Mouse (Mus musculus): ENCODE data around the gene Kcnv2.
A peak's percentile ranks its signal among the peaks of the same experiment; 100 is the strongest.

Gene Kcnv2

DNA sequence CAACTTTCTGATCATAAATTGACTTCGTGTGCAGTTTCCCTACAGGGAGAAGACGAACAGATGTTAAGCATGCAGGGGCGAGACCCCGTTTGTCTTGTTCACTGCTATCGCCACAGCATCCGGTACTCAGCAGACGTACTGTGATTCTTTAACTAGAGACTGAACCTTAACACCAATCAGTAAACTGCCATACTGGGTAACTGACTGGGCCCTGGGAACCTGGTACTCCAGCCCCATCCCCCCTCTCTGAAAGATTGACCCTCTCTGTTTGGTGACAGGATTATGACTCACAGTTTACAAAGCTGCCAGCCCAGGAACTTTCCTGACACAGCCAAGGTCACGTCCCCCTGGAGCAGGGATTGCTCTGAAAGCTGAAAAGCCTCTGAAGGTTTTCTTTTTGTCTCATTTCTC, 42.1 kb downstream of the Kcnv2 start:
- DNase-seq (ENCODE audit: low spot score), result peak; percentile 62

DNA sequence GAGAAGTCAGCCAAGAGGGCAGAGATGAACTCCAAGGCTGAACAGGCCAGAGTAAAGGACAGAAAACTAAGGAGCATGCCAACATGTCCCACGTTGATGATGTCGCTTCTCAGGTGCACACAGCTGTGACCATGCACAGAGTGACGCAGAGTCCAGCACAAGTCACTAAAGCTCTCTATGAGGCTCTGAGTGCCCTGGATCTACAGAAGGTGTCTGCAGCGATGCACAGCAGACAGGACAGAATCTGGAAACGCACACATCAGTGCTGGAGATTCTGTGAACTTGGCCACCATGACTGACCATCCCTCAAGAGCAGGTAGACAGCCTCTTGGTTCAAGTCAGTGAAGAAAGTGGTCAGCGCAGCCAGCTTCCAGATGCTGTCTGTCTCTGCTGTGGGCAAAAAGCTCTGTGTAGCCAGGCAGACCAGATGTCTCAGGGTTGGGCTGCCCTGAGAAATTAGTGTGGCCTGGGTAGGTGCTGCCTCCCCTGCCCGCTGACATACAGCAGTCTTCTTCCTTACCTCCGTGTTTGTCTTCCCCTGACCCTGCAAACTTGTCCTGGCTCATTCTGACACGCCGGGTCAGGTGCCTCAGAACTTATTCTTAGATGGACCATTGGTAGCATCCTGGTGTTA, 43.8 kb downstream of the Kcnv2 start:
- no peak for DNase-seq (ENCODE audit: low spot score)

DNA sequence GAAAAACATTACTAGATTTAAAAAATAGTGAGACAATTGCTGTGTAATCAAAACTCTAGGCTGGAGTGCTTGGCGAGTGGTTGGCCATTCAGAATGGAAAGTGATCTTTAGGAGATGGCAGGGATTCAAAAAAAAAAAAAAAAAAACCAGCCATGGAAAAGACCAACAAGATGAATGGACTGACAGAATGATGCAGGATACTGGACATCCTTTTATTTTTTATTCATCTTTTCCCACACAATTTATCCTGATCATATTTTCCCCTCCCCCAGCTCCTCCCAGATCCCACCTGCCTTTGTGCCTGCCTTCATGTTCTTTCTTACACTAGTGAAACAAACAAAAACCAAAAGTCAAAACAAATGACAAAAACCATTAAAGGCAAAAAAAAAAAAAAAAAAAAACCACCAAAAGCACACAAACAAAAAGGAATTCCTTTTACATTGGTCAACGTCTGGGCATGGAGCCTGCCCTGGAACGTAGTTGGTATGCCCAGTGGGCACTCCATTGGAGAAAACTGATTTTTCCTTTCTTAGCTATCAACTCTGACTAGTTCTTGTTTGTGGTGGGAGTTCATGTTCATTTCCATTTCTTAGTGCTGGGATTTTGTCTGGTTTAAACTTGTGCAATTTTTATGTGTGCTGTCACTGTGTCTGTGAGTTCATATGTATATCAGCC, 47.2 kb downstream of the Kcnv2 start:
- peak; percentile 69 for DNase-seq (ENCODE audit: low spot score)

DNA sequence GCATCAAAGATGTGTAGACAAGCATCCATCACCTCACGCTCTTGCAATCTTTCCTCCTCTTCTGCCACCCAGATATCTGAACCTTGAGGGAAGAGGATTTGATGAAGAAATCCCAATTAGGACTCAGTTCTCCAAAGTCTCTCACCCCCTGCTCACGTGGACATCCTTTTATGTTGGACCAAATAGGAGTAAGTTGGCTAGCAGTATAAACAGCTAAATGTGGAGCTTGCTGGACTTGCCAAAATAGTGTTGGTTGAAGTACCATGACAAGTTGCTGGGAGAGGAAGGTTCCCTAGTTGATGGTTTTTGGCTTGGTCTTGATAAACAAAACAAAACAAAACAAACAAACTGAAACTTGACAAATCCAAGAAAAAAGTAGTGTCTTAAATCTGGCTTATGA, 47.8 kb downstream of the Kcnv2 start:
- DNase-seq (ENCODE audit: low spot score), result peak; percentile 31

DNA sequence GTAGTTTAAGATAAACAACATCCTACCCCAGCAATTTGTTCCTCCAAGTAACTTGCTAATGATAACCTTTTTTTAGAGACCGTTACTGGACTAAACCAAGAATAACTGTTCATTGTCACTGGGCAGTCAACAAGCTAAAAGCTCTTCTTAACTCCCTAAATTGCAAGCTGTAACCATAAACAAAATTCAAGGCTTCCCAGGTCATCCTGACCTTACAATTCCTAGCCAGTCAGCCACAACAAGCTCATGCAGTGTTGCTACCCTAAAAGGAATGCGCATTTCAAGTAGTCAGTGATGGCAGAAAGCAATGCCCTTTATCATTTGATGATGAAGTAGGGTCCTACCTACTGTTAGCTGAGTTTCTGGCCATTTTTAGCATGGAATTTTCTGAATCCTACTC, 48.4 kb downstream of the Kcnv2 start:
- DNase-seq (ENCODE audit: low spot score), result no peak

DNA sequence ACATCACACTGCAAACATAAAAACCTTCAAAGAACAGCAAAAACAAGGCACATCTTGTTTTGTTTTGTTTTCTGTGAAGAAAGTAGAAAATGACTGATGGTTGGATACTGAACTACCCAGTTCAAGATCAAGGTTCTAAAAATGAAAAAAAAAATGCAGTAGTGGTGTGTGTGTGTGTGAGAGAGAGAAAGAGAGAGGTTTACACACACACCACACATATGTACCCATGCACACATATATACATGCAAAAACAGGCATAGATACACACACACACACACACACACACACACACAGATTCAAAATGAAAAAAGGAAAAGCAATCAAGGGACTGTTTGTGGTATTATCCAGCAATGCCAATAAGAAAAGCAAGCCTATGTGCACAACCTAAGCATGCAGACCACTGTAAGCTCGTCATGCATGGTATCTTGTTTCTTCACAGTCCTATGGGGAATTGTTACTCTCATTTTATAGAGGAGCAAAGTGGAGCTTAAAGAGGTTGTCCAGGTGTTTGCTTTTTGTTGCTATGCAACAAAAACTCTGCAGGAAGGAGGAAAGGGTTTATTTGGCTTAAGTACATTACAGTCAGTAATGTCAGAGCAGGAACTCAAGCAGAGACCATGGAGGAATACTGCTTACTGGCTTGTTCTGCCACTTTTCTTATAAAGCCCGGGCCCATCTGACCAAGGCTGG, 57.5 kb downstream of the Kcnv2 start:
- no peak for DNase-seq (ENCODE audit: low spot score)

DNA sequence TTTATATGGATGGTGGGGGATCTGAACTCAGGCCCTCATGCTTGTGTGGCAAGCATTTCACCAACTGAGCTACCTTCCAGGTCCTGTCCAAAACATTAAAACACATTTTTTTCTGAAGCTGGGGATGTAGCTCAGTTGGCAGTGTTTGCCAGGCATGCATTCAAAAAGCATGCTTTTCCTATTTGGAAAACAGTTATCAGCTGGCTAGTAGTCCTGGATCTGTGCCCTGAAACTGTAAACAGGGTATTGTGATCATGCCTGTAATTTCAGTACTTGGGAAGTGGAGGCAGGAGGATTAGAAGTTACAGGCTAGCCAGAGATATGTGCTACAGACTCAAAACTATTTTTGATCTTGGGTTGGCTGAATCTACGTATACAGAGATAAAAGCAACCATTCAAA, 59.7 kb downstream of the Kcnv2 start:
- DNase-seq (ENCODE audit: low spot score), result peak; percentile 40

DNA sequence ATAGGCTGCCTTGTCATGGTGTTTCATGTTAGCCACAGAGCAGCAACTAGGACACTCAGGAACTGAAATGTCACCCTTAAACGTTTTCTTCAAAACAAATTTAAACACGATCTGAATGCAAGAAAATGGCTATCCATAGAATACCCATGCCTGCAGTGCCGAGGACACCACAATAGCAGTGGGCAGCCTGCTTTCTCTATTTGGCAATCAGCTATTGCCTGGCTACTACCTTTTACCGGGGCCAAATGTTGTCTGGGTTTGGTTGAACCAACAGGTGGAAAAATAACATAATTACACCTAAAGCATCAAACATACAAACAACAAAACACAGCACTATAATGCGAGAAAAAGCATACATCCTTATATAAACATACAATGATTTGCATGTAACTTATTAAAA, 60.9 kb downstream of the Kcnv2 start:
- DNase-seq (ENCODE audit: low spot score), result no peak

DNA sequence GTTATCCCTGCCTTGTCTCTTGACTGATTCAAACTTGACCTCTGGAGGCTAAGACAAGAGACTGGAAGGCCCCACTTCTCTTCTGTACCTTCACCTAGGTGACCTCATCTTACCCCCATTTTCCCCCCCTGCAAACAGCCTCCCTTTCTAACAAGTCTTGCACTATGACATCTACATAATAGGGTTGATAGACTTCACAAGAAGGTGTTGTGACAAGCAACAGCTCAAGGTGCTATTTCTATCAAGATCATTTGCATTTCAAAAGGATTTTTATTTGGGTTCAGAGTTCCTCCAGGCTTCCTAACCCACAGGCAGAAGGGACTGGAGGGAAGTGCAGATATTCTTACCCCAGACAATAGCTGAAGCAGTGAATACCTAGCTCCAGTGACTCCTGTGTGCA, 62.9 kb downstream of the Kcnv2 start:
- DNase-seq (ENCODE audit: low spot score), result no peak

Data from adipocyte (in vitro differentiated cells).